Mouse (Mus musculus) lung, postnatal 10 days (tissue): ENCODE results near the gene Wdr4.
"Not testable (repeated sequence)": the region's sequence is repeated elsewhere in the genome, so short reads cannot be mapped to it uniquely, and the experiment has no call there.

Source experiments
- DNase-seq: peaks from one replicate; pipeline ENCODE4 v3.0.0; 2021

Wdr4 gene

DNA sequence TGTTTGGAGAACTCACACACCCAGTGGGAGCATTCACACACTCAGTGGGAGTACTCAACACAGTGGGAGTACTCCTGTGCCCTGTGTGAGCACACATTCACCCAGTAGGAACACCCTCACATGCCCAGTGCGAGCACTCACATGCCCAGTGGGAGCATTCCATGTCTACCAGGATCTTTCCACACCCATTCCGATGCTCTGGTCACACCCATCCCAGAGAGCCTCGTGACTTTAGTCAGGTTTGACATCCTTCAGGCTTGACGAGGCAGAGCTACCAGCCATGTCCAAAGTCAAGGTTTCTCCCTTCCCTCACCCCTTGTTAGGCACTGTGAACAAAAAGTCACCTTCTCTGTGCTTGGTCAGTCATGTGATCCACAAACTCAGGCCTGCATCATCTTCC, 15.6 kb upstream of the Wdr4 start:
- DNase-seq = no peak

DNA sequence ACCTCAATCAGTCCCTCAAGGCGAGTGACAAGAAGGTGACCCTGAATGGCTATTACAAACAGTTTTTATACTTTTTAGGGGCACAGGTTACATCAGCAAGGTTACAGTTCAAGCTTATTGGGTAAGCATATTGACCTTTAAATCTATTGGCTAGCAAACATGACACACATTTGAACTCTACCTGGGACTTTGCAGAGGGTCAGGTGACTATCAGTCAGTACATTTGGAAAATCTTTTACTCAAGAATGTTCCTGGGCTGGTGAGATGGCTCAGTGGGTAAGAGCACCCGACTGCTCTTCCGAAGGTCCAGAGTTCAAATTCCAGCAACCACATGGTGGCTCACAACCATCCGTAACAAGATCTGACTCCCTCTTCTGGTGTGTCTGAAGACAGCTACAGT, 12.6 kb upstream of the Wdr4 start:
- DNase-seq = not testable (repeated sequence)

DNA sequence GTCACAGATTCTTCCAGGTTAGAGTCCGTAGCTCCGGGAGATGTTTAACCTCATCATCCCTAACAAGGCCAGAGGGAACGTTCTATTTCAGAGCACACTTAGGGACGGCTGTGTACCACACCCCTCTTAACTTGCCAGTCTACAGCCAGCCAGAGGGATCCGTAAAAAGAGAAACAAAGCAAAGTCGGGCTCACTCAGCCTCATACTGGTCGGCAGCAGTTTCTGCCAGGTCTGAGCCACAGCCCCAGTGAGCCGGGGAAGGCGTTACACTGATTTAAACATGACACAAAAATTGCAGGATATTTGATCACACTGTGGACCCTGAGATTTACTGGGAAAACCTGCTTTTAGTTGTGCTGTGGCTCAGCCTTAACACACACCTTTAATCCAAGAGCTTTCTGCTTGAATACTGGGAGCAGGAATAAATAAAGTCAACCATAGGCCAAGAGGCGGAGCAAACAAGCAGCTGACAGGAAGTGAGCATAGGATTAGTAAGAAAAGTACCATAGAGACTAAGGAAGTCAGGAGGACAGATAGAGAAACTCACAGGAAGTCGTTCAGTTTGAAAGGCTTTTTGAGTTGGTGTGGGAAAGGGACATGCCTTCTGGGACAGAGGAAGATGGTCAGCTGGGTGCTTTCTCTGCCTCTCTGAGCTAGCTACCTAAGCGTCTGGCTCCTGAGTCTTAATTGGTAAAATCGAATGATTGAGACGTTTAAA, 11.8 kb upstream of the Wdr4 start:
- DNase-seq = no peak

DNA sequence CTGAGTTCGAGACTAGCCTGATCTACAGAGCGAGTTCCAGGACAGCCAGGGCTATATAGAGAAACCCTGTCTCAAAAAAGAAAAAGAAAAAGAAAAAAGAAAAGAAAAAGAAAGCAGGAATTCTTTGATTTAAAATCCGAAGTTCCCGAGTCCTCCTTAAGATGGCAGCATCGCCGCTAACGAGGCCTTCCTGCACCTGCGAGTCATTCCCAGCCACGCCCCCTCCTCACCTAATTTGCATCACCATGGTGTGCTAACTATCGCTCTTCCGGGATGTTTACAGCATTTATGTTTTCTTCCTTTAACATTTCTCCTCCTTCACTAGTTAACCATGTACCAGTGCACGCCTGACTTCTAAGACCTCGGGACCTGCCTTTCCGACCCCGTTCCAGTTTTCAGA, 9.5 kb upstream of the Wdr4 start:
- DNase-seq = peak; percentile 66

DNA sequence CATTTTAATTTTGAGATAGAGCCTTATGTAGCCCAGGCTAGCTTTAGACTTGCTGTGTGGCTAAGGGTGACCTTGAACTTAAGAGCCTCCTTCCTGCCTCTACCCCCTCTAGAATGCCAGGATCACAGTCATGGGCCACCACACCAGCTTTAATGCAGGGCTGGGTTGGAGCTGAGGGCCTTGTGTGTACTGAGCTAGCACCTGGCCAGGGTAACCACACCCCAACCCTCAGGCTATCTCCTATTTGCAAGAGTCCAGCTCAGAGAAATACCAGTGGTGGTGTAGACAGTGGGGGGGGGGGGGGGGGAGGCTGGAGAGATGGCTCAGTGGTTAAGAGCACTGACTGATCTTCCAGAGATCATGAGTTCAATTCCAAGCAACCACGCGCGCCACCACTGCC, 6.0 kb upstream of the Wdr4 start:
- no peak for DNase-seq

- no peak for DNase-seq
Measured at GRCm38 (mm10) chr17:31525114-31525513, 5.3 kb upstream of the Wdr4 start.

- no peak for DNase-seq
Measured at GRCm38 (mm10) chr17:31521948-31522347, 2.2 kb upstream of the Wdr4 start.

GRCm38 (mm10) chr17:31520895-31521294, 1.1 kb upstream of the Wdr4 start:
- DNase-seq = peak; percentile 73

DNA sequence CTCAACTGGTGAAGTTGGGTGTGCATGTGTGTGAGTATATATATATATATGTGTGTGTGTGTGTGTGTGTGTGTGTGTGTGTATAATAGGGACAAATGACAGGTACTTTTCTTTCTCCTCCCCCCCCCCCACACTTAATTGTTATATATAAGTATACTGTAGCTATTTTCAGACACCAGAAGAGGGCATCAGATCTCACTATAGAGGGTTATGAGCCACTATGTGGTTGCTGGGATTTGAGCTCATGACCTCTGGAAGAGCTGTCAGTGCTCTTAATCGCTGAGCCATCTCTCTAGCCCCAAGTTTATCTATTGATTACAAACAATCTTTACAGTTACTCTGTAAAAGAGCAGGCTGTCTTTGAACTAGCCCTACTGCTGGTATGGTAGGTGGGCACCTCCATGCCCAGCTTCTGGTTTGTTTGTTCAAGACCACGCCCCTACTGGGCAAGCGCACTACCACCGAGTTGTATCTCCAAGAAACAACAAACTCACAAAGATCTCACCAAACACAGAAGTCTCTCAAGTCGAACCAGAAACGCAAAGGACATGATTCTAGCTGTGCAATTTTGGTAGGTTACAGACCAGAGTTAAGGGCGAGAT, 335 bp downstream of the Wdr4 start:
- no peak for DNase-seq

- DNase-seq = no peak
Measured at GRCm38 (mm10) chr17:31514696-31515095, 5.1 kb downstream of the Wdr4 start.

DNA sequence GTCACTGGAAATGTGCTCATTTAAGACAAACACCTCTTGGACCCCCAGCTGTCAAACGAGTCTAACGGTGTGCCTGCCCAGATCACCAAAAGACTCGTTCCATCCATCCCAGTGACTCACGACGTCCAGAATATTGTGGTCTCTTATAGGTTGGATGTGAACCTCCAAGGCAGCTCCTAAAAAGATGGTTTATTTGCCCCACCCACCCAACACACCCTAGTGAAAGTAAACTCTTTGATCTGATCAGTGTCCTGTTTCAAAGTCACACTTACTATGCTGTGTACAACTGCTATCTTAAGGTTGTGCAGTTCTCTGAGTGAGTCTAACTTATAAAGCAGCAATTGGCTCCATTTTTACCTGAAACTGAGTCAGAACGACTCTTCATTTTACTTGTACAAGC, 7.2 kb downstream of the Wdr4 start:
- no peak for DNase-seq

DNA sequence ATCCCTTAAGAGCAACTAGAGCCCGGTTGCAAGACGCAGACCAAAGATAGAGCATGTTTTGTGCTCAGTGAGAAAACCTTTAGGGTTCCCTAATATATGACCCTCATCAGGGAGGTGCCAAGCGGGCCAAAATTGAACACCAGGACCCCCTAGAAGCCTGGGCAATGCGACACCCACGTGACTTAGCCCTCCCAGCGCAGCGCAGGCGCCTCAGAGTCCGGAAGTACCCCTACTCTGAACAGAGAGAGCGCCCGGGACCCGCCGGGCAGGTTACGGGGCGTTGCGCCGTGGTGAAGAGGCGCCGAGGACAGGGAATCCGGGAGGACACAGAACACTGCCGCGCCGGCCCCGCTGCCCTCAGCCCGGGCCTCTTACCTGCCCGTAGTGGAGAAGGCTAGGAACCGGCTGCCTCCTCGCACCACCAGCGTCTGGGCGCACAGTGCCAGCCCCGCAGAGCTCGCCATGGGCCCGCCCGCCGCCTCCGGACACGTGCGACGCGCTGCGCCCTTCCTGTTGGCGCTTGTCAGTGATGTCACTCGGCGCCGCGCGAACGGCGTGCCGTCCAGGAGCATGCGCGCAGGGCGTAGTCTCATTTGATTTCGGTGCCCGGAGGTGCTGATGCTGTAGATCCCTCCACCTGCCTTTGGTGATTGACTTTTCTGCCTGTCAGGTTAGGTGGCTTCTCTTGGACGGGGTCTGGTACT, 7.8 kb downstream of the Wdr4 start:
- DNase-seq = peak; percentile 89

DNA sequence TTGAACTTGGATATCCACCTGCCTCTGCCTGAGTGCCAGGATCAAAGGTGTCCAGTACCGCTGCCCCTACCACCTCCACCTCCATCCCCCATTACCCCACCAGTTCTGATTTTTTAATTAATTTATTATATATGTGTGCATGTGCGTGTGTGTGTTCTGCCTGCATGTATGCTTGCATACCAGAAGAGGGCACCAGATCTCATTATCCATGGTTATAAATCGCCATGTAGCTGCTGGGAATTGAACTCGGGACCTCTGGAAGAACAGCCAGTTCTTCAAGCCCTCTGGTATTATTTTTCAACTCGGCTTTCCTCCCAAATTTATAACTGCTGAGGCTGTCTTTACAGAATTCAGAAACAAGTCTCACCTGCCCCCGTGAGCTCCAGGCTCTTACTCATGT, 8.8 kb downstream of the Wdr4 start:
- DNase-seq = no peak

GRCm38 (mm10) chr17:31506282-31506681, 13.5 kb downstream of the Wdr4 start:
- no peak for DNase-seq

GRCm38 (mm10) chr17:31505013-31505412, 14.8 kb downstream of the Wdr4 start:
- no peak for DNase-seq

DNA sequence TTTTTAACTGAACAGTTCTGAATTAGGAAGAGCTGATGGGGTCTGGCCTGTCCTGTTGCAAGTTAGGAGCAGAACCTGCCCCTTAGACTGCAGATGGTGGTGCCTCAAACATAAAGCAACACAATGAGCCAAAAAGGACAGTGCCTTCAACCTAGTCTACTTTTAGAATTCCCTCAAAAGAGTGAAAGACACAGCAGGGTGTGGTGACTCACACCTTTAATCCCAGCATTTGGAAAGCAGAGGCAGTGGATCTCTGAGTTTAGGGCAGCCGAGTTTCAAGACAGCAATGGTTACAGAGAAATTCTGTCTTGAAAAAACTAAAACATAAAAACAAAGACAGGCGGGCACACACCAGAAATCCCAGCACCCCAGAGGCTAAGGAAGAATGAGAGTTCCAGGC, 15.8 kb downstream of the Wdr4 start:
- no peak for DNase-seq

- DNase-seq = no peak
Measured at GRCm38 (mm10) chr17:31503337-31503736, 16.4 kb downstream of the Wdr4 start.

- DNase-seq = no peak
Measured at GRCm38 (mm10) chr17:31502261-31502927, 17.4 kb downstream of the Wdr4 start.

DNA sequence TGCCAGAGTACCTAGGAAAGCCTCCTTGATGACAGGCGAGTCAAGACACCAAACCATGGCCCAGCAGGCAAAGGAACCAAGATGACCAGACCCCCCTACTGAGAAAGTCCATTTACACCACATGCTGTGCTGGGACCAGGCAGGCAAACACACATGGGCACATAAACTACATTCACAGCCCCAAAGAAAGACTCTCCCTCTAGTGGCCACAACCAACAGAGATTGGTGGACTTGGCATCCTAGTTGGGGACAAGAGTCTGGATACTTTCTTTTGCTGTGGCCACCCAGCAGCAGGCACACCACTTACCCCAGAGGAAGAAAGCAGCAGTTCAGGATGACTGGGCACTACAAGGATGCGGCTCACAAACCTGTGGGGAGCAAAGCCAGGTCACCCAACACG, 18.9 kb downstream of the Wdr4 start:
- DNase-seq = peak; percentile 17

DNA sequence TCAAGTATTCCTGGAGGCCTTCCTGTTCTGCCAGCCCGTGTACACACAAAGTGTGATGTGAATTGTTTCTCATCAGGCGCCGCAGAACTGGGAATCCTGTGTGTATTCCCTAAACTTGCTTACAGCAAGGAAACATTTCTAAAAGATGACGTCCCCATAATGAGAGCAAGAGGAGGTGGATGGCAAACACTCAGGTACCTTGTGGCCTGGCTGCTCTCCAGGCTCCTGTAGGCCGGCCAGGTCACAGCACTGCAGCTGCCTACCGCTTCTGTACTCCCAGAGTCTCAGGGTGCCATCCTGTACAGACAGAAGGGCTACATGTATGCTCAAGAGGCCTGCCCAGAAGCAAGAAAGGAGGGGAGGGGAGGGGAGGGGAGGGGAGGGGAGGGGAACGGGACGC, 19.4 kb downstream of the Wdr4 start:
- DNase-seq = peak; percentile 22

GRCm38 (mm10) chr17:31499725-31500124, 20.1 kb downstream of the Wdr4 start:
- DNase-seq = no peak

- DNase-seq = no peak
Measured at GRCm38 (mm10) chr17:31497726-31498125, 22.1 kb downstream of the Wdr4 start.

DNA sequence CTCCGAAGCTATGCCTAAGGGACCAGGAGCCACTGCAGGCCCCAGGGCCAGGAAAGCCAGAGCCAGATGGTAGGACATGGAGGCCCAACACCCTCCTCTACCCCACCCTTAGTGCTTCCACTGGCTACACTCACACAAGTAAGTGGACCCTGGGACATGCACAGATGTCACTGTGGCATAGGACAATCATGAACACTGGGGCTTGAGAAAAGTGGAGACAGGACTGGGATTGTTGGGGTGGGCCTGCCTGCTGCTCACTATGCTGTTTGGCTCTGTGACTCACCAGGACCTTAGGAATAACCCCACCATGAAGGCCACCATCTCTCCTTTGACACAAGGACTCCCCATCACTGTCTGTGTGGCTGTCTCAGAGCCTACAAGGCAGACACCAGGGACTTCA, 24.8 kb downstream of the Wdr4 start:
- no peak for DNase-seq

GRCm38 (mm10) chr17:31492416-31492815, 27.4 kb downstream of the Wdr4 start:
- DNase-seq = peak; percentile 88
